Mouse (Mus musculus) cortical plate, adult 2 months (tissue): ENCODE measurements at regions not wholly inside any gene's neighbourhood (a gene's known extent, or its start where the extent isn't known, plus 50 kb on each side); places are given as distances from the start of the nearest gene placed in this dataset.

Source experiments
- CTCF ChIP-seq: fragments of 200-500 bp; IDR thresholded peaks from 2 replicates; pipeline ENCODE4 v1.5.1; 2011; ENCODE audit warnings: mild to moderate bottlenecking, control low read depth, low read length; ENCODE audit not compliant: insufficient read depth; ENCODE audit errors: extremely low read depth
- POLR2A ChIP-seq: fragments of 200-500 bp; IDR thresholded peaks from 2 replicates; pipeline ENCODE4 v1.6.1; 2011; ENCODE audit warnings: mild to moderate bottlenecking, low read length, control low read depth; ENCODE audit not compliant: insufficient read depth; ENCODE audit errors: extremely low read depth

GRCm38 (mm10) chr3:34328865-34329264, 247.7 kb upstream of the Dnajc19 start:
- TF ChIP-seq POLR2A (no peak), CTCF (peak; percentile 37; the same call in 1 of the 2 replicates)
